Mouse (Mus musculus): ENCODE measurements around the gene Gm20683. TPM values are rescaled to one million over a fixed set of nuclear protein-coding genes. Genes with fewer than 3 reads are reported as not detected.

Gene Gm20683
- polyA plus RNA-seq, 1 experiment from 2014 or later, result 8.3 TPM

DNA sequence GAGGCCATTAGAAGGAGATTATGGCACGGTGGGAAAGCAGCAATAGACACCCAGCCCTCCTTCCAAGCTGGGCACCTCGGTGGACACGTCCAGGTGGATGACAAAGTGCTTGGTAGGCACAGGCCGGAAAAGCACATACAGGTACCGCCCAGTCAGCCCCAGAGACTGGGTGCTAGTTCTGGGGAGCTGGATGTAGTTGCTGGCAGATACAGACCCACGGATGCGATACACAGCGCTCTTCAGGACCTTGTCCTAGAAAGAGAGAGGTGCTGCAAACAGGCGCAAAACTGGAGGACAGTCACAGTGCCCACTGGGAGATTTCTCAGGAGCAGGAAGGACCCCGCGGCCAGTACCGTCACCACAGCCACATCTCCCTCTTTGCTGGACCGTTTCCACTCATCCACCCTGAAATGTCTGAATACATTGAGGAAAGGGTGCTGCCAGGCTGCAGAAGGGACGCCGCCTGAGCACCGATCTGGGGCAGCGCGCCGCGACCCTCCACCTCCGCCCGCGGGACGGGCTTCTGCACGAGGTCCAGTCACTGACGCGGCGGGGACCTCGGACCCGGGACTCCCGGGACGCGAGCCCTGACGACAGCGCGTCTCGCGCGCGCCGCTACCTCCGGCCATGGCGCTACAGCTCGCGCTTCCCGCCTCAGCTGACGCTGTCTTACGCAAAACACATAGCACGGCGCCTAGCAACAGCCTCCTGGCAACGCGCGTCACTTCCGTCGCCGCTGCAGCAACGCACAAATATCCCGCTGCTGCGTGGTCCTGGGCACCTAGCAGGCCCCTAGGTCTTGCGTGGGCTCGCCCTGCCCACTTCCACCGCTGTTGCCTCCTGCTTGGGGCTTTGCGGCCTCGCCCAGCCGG, 19.5 kb upstream of the Gm20683 start, which contains the start of gene Wdr90:
Wdr90 (minus strand) TSS at position 670 of the 872 bp plus-strand sequence.
- peak within 1 kb of the TSS; percentile 73 for H3K4me3 ChIP-seq
- WGBS, result 3% methylated on average over 65 of the region's 65 CpGs
- peaks cover 25% of the 10 kb centered on the region for H3K4me1 ChIP-seq
- peak within 1 kb of the TSS; percentile 88 for H3K27ac ChIP-seq (replicated peaks)
- H3K4me2 ChIP-seq (replicated peaks), result peak within 1 kb of the TSS; percentile 63
- H3K36me3 ChIP-seq, result no peaks in the 10 kb centered on the region
- peak within 1 kb of the TSS; percentile 95 for H3K9ac ChIP-seq (replicated peaks)
- H3K9me3 ChIP-seq, result no peaks in the 10 kb centered on the region
- H3K27me3 ChIP-seq, result no peaks in the 10 kb centered on the region
- ATAC-seq (replicated peaks), result peak; percentile 97

DNA sequence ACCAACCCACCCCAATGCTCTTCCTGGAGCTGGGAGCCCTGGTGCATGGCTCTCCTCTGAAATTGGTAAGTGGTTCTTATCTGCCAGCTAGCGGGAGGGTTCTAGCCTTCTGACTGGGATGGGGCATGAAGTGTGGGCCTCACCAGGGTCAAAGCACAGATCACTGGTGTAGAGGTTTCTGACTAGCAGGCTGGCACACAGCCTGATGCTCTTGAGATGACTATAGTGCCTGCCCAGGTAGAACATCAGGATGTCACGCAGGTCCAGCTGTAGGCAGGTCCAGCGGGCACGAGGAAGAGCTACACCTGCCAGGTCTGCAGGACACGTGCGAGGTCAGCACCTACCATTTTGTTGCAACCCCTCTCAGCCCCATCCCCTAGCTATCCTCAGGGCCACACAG, 18.7 kb upstream of the Gm20683 start:
- H3K4me1 ChIP-seq, result peaks cover 25% of the 10 kb centered on the region
- no peaks in the 10 kb centered on the region for H3K27me3 ChIP-seq
- peak overlapping the region; percentile 63 for H3K4me2 ChIP-seq (replicated peaks)
- H3K36me3 ChIP-seq, result no peaks in the 10 kb centered on the region
- H3K9me3 ChIP-seq, result no peaks in the 10 kb centered on the region
- H3K9ac ChIP-seq (replicated peaks), result peak overlapping the region; percentile 95
- WGBS, result 93% methylated on average over 6 of the region's 6 CpGs
- ATAC-seq (replicated peaks), result no peak
- no peak overlapping the region for H3K4me3 ChIP-seq
- no peak overlapping the region for H3K27ac ChIP-seq (replicated peaks)

DNA sequence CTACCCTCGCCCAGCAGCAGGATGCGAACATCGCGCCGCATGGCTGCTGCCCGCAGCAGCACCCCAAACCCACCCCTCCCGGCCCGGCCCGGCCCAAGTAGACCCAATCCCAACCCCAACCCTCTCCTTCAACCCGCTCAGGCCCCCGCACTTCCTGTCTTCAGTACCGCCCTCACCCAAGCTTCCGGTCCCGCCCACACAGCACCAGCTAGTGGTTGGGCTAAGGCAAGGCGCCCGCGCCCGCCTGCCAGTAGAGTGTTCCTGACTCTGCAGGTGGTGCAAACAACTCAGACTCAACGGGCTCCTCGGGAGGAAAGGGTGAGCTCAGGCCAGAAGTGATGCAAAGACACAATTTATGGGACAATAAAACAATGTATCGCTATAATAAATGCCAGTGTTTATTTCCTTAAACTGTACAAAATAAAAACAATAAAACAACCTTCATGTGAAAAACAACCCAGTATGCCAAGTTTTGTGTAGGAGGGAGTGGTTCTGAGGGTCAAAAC, 2.9 kb upstream of the Gm20683 start, which contains the start of gene Rhot2:
Rhot2 (minus strand) TSS at position 456 of the 506 bp plus-strand sequence.
- WGBS, result under 1% methylated on average over 21 of the region's 21 CpGs
- Histone ChIP-seq H3K4me1 (peaks cover 19% of the 10 kb centered on the region), H3K36me3 (peaks cover 26% of the 10 kb centered on the region), H3K9ac (replicated peaks) (peak within 1 kb of the TSS; percentile 78), H3K27me3 (no peaks in the 10 kb centered on the region), H3K27ac (replicated peaks) (peak within 1 kb of the TSS; percentile 73), H3K9me3 (no peaks in the 10 kb centered on the region), H3K4me3 (peak within 1 kb of the TSS; percentile 84), H3K4me2 (replicated peaks) (peak within 1 kb of the TSS; percentile 93)
- peak; percentile 96 for ATAC-seq (replicated peaks)

DNA sequence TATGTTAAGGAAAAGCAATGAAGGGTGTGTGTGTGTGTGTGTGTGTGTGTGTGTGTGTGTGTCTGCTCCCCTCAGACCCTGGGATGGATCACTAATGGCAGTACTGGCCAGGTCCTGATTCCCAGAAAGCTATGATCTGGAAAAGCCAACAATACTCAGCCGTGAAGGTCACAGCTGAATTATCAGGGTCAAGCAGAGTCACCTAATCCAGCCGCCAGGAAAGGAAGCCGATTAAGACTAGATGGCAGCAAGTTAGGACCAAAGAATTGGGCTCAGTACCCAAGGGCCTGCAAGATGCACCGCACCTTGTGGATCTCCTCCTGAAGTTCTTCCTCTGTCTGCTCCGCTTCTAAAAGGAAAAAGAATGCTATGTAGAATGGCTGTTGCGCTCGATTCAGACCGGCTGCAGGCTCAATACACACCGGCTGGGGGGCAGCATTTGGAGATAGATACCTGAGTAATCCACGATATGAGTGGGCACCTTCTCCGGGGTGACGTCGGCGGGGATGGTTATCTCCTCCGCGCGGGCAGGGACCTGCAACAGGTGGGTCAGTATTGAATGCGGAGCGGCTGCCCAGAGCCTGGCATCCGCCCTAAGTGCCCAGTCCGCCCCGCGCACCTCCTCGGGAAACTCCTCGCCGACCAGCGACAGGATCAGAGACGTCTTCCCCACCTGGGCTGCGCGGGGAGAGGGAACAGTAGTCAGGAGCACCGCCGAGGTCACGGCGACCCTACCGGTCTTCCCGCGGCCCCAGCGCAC, 2.3 kb upstream of the Gm20683 start:
- peaks cover 33% of the 10 kb centered on the region for H3K36me3 ChIP-seq
- ATAC-seq (replicated peaks), result peak; percentile 33

DNA sequence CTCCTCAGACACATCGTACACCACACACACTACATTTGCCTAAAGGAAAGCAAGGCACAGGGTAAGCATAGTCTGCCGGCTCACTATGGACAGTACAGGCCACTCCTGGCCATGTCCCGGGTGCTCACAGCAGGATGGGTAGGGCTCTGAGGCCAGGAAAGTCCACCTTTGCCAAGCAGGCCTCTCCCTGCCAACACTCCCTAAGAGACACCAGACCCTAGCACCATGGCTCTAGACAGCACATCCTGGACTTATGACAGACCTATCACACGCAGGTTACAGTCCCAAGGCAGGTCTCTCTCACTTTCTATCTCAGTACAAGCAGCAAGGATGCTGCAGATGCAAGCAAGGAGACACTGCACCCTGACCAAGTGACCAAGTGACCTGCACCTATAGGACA, 1.6 kb upstream of the Gm20683 start:
- Histone ChIP-seq H3K4me3 (peak overlapping the region; percentile 84), H3K4me2 (replicated peaks) (peak overlapping the region; percentile 93), H3K9ac (replicated peaks) (peak overlapping the region; percentile 78), H3K4me1 (peaks cover 22% of the 10 kb centered on the region), H3K27ac (replicated peaks) (no peak overlapping the region), H3K36me3 (peaks cover 34% of the 10 kb centered on the region), H3K9me3 (no peaks in the 10 kb centered on the region), H3K27me3 (no peaks in the 10 kb centered on the region)
- no peak for ATAC-seq (replicated peaks)
- WGBS, result 96% methylated on average over 4 of the region's 4 CpGs

More for the DNA sequence above, 2.3 kb upstream of the Gm20683 start:
- Histone ChIP-seq H3K9me3 (no peaks in the 10 kb centered on the region), H3K9ac (replicated peaks) (peak overlapping the region; percentile 78), H3K27me3 (no peaks in the 10 kb centered on the region), H3K4me3 (peak overlapping the region; percentile 84), H3K4me2 (replicated peaks) (peak overlapping the region; percentile 93), H3K27ac (replicated peaks) (peak overlapping the region; percentile 73), H3K4me1 (peaks cover 19% of the 10 kb centered on the region)
- WGBS, result 3% methylated on average over 38 of the region's 38 CpGs

DNA sequence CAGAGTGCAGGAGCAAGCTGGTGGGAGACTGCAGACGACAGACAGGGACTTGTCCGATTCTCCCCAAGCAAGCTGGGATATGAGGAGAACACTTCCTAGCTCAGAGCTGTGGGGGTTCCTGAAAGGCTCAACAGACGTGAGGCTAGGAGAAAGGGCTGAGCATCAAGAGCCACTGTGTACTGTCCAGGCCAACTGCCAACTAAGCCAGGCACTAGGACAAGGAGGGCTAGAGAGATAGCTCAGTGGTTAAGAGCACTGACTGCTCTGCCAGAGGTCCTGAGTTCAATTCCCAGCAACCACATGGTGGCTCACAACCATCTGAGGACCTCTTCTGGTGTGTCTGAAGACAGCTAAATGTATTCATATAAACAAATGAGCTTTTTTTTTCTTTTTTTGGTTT, 946 bp upstream of the Gm20683 start:
- no peak for ATAC-seq (replicated peaks)

DNA sequence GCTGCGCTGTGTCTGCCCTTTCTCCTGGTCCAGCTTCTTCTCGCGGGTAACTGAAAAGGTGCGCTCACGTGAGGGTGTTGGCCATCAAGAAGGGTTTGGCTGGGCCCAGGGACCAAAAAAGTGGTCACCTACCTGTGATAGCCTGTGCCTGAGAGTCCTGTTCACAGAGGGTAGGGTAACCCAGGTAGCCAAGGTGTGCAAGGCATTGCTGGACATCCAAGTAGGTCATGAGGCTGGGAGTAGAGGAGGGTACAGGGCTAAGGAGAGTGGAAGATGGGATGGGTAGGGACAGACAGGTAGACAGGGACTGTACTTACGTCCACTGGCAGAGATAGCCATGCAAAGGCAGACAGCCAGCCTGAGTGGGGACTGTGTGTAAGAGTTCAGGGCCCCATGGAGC, 1.0 kb downstream of the Gm20683 start:
- WGBS, result 98% methylated on average over 6 of the region's 6 CpGs
- no peak for ATAC-seq (replicated peaks)
- Histone ChIP-seq H3K36me3 (peaks cover 34% of the 10 kb centered on the region), H3K9me3 (no peaks in the 10 kb centered on the region), H3K27ac (replicated peaks) (no peak overlapping the region), H3K4me3 (no peak overlapping the region), H3K4me1 (peaks cover 48% of the 10 kb centered on the region), H3K9ac (replicated peaks) (no peak overlapping the region), H3K27me3 (no peaks in the 10 kb centered on the region), H3K4me2 (replicated peaks) (no peak overlapping the region)

More for the DNA sequence above, 946 bp upstream of the Gm20683 start:
- no peaks in the 10 kb centered on the region for H3K27me3 ChIP-seq
- H3K4me2 ChIP-seq (replicated peaks), result no peak overlapping the region
- peaks cover 34% of the 10 kb centered on the region for H3K36me3 ChIP-seq
- H3K27ac ChIP-seq (replicated peaks), result no peak overlapping the region
- H3K4me1 ChIP-seq, result peaks cover 28% of the 10 kb centered on the region
- H3K9ac ChIP-seq (replicated peaks), result no peak overlapping the region
- no peak overlapping the region for H3K4me3 ChIP-seq
- WGBS, result 78% methylated on average over 3 of the region's 3 CpGs
- H3K9me3 ChIP-seq, result no peaks in the 10 kb centered on the region

DNA sequence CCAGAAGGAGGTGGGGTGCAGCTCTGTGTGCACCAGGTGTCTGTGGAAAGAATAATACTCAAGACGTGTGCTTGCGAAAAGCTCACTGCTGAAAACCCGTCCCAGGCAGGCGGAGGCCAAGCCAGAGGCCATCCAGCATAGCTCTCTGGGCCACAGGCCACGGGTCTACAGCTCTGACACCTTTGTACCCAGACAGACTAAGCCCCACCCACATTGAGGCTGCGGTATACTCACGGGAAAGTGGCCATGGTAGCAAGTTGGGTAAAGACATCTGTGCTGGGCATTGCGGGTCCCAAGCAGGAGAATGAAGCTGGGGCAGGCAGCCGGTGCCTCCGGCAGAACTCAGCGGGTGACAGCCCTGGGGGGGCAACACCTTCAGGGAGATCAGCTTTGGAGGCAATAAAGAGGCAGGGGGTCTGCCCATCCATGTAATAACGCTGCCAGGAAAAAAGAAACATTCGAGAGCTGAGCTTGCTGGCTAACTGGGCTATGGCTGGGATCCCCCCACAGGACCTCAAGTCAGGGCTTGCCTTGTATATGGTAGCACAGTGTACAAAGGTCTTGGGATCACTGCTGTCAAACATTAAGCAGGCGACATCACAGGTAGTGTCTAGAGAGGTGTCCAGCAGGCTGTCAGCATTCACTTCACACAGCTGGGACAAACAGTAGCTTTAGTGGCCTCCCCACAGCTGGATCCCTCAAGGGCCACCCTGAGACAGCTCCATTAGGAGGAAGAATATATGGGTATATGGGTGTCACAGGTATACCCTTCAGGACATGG, 1.9 kb downstream of the Gm20683 start:
- H3K9ac ChIP-seq (replicated peaks), result no peak overlapping the region
- H3K36me3 ChIP-seq, result peaks cover 34% of the 10 kb centered on the region
- no peak overlapping the region for H3K27ac ChIP-seq (replicated peaks)
- H3K4me2 ChIP-seq (replicated peaks), result no peak overlapping the region
- no peak overlapping the region for H3K4me3 ChIP-seq
- H3K27me3 ChIP-seq, result no peaks in the 10 kb centered on the region
- 87% methylated on average over 14 of the region's 14 CpGs for WGBS
- ATAC-seq (replicated peaks), result no peak
- H3K4me1 ChIP-seq, result peaks cover 51% of the 10 kb centered on the region
- H3K9me3 ChIP-seq, result no peaks in the 10 kb centered on the region

DNA sequence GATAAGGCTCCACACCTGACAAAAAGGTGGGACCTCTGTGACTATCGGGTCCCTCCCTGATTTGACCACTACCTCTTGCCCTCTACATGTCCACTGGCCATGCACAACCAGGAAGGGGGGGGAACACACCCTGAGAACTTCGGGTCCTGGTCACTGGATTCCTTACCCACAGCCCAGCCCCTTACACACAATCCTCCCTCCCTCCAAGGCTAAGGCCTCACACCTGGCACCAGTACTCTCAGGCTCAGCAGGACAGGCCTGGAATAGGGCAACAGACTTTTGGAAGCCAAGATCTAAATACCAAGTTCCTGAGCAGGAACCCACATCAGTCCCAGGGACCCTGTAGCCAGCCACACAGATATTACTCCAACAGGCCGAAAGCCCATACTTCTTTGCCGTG, 2.7 kb downstream of the Gm20683 start:
- Histone ChIP-seq H3K36me3 (peaks cover 34% of the 10 kb centered on the region), H3K4me1 (peaks cover 56% of the 10 kb centered on the region), H3K9ac (replicated peaks) (no peak overlapping the region), H3K9me3 (no peaks in the 10 kb centered on the region), H3K27ac (replicated peaks) (no peak overlapping the region), H3K4me2 (replicated peaks) (no peak overlapping the region), H3K27me3 (no peaks in the 10 kb centered on the region), H3K4me3 (no peak overlapping the region)
- WGBS, result 88% methylated on average over 4 of the region's 4 CpGs
- no peak for ATAC-seq (replicated peaks)

DNA sequence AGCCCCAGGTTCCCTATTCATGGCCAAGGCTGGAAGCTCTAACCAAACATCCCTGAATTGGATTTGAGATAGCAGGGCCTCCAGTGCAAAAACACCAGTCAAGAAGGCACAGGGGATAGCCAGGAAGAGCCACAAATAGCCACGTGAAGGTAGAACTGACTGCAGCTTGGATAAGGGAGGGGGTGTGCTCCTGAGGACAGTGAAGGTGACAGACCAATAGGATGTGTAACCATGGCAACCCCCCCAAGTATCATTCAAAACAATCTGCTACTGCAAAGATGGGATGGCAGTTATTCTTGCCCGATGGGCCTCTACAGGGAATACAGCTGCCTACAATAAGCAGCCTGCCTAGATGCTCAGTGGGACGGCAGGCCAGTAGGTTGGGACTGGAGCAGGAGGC, 4.0 kb downstream of the Gm20683 start:
- peak overlapping the region; percentile 81; the same call in 1 of the 2 replicates for H3K4me2 ChIP-seq (replicated peaks)
- WGBS, result 12% methylated on average over 3 of the region's 3 CpGs
- no peaks in the 10 kb centered on the region for H3K9me3 ChIP-seq
- H3K36me3 ChIP-seq, result peaks cover 34% of the 10 kb centered on the region
- peaks cover 52% of the 10 kb centered on the region for H3K4me1 ChIP-seq
- peak overlapping the region; percentile 80 for H3K27ac ChIP-seq (replicated peaks)
- peak overlapping the region; percentile 51; the same call in 1 of the 2 replicates for H3K4me3 ChIP-seq
- ATAC-seq (replicated peaks), result no peak
- peak overlapping the region; percentile 75; the same call in 1 of the 2 replicates for H3K9ac ChIP-seq (replicated peaks)
- H3K27me3 ChIP-seq, result no peaks in the 10 kb centered on the region

DNA sequence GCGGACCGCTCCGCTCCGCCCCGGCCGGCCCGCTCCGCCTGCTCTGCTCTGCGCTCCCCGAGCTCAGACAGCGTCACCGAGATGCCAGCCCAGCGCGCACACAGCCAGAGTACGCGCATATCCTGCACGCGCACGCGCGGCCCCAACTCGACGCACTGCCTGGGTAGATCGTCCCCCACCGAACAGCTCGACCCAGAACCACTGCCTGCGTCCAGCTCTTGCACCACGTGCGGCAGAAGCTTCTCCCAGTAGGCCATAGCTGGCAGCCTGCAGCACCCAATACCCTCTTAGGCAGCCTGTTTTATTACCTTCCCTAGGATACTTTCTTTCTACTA, 4.5 kb downstream of the Gm20683 start, which contains the start of gene Rhbdl1:
Rhbdl1 (minus strand) TSS at position 220 of the 335 bp plus-strand sequence.
- Histone ChIP-seq H3K4me2 (replicated peaks) (peak within 1 kb of the TSS; percentile 81), H3K27ac (replicated peaks) (peak within 1 kb of the TSS; percentile 80), H3K36me3 (peaks cover 33% of the 10 kb centered on the region), H3K4me3 (peak within 1 kb of the TSS; percentile 51), H3K9me3 (no peaks in the 10 kb centered on the region), H3K4me1 (peaks cover 54% of the 10 kb centered on the region), H3K27me3 (no peaks in the 10 kb centered on the region), H3K9ac (replicated peaks) (peak within 1 kb of the TSS; percentile 75)
- WGBS, result under 1% methylated on average over 29 of the region's 29 CpGs
- peak; percentile 29 for ATAC-seq (replicated peaks)

Data from forebrain, embryonic 15.5 days (tissue).